Mouse (Mus musculus): ENCODE measurements around the gene Cmtm2b.
A peak's percentile ranks its signal among the peaks of the same experiment; 100 is the strongest.

Gene Cmtm2b

GRCm38 (mm10) chr8:104343957-104344356 lies 21.9 kb downstream of the Cmtm2b start:
- DNase-seq = peak; percentile 90 to 91

GRCm38 (mm10) chr8:104344622-104345021 lies 22.6 kb downstream of the Cmtm2b start:
- no peak for DNase-seq

GRCm38 (mm10) chr8:104346706-104347105 lies 24.7 kb downstream of the Cmtm2b start:
- DNase-seq = no peak

DNA sequence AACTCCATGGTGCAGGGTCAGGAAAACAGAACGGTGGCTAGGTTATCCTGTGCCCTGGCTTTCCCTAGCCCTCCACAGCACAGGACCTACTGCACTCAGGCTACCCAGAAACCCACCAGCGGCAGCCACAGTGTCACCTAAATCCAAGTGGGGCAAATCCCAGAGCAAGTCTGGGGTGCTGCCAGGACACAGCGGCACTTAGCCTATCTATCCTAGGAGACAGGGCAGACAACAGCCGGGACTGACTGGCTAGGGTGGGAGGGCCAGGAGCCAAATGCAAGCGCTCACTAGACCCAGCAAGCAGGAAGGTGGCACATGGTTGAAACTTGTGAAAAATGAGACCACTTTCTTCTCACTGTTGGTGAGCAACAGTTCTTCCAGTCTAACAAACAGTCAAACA lies 26.9 kb downstream of the Cmtm2b start:
- no peak for DNase-seq

GRCm38 (mm10) chr8:104350047-104350446 lies 28.0 kb downstream of the Cmtm2b start:
- peak in 1 of 2 experiments; percentile 16 for DNase-seq

GRCm38 (mm10) chr8:104353186-104353585 lies 31.2 kb downstream of the Cmtm2b start:
- DNase-seq = no peak

DNA sequence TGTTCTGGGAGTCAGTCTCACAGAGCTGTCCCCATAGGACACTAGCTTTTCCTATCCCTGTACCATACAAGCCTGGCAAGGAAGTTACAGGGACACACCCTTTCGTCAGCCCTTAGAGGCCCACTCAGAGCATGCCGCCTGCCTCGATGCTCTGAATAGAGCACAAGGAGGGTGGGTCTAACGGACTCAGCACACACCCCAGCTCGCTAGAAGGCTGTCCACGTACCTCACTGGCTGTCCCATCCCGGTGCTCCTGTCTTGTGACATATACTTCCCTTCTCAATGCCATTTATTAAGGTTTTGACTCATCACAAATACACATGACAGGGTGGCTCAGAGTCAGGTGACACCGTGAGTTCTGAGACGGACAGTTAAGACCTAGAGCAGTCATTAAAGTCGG lies 32.5 kb downstream of the Cmtm2b start:
- no peak for DNase-seq

GRCm38 (mm10) chr8:104358637-104359036 lies 36.6 kb downstream of the Cmtm2b start:
- DNase-seq = no peak

- DNase-seq = no peak
Measured at GRCm38 (mm10) chr8:104359778-104360456, 37.9 kb downstream of the Cmtm2b start.

- DNase-seq = peak; percentile 31 to 56
Measured at GRCm38 (mm10) chr8:104365695-104366094, 43.7 kb downstream of the Cmtm2b start.

- no peak for DNase-seq
Measured at GRCm38 (mm10) chr8:104367398-104367797, 45.4 kb downstream of the Cmtm2b start.

GRCm38 (mm10) chr8:104369591-104369990 lies 47.6 kb downstream of the Cmtm2b start:
- DNase-seq = no peak

- DNase-seq = peak; percentile 18 to 58
Measured at GRCm38 (mm10) chr8:104370071-104370470, 48.0 kb downstream of the Cmtm2b start.

- DNase-seq = no peak
Measured at GRCm38 (mm10) chr8:104371121-104371520, 49.1 kb downstream of the Cmtm2b start.

DNA sequence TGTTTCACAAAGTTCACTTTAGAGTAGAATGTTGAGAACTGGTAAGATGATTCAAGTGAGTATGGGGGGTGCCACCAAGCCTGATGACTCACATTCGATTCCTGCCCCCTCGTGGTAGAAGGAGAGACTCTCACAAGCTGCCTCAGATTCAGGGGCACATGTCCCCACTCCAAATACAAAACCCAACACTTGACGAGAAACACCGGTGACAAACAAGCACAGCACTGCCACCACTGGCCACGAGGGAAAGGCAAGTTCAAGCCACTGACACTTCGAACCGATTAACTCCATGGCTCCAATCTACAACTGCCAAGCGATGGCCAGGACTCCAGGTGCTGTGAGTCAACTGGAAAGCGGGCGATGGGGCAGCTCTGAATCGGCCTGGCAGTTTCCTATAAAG lies 51.7 kb downstream of the Cmtm2b start:
- DNase-seq = peak; percentile 22 to 51

DNA sequence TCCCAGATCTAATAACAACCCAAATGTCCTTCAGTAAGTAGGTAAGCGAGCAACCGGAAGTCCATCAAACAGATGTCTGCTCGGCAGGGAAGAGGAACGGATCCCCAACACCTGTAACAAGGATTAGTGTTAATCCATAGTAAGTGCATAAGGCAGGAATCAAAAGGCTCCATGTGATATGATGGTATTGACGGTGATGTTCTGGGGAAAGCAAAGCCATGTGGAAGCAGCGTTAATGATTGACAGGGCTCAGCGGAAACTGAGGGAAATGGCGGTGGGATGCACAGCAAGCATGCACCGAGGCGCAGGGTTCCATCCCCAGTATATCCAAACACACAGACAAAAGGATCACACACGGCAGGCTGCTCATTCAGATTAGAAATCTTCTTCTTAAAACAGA lies 52.2 kb downstream of the Cmtm2b start:
- DNase-seq = peak; percentile 39 to 65

DNA sequence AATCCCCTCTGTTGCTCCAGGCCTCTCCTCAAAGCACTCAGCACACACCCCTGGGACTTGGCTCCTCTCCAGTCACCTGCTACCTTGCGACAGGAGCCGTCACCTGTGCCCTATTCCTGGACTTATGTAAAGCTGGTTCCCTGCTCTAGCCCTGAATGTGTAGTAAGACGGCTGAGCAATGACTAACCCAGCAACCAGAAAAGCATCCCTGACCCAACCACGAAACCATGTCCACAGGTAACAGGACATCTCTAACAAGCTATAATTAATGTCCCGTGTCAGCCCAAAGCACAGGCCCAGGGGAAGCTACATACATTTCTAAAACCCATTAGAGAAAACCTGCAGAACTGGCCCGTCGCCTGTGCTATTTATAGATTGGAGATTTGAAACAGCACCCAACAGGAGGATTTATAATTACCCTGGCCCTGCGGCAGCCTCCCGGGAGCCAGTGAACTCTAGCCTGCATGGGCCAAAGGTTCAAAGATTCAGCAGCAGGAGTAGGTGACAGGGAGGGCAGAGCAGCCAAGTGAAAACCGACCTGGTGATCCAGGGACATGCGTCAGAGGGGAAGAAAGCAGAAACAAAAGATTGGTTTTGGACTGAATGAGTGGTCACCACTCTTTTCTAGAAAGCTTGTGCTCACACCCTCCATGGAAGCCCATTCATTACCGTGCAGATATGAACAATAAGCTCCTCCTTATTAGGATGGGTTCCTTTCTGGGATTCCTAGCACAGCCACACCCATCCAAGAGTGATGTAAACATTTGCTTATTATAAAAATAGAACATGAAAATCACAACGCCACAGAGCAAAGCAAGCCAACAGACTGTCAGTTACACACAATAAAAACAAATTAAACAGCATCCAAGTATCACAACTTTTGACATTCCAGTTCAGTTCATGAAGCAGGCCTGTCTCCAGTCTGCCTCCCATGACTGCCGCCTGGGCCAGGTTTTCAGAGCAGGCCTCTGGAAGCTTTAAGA lies 53.1 kb downstream of the Cmtm2b start:
- DNase-seq = peak; percentile 89 to 93

- no peak for DNase-seq
Measured at GRCm38 (mm10) chr8:104375959-104376358, 53.9 kb downstream of the Cmtm2b start.

- DNase-seq = no peak
Measured at GRCm38 (mm10) chr8:104376669-104377068, 54.6 kb downstream of the Cmtm2b start.

- no peak for DNase-seq
Measured at GRCm38 (mm10) chr8:104379301-104379836, 57.3 kb downstream of the Cmtm2b start.

DNA sequence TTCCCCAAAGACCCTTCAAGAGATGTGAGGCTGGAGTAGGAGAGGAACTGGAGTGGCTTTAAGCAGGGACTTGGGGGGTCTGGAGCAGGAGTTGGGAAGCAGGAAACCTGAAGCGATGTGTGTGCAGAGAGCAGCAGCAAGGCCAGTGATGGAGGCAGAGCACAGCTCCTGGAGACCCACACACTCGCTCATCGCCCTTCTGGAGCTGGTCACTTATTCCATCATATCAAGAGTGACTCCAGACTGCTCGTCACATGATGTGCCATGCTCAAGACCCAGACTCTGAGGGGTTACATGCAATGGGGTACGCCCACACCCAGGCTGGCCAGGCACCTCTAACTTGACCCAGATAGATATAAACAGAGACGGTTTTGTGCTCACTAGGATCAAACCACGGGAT lies 58.2 kb downstream of the Cmtm2b start:
- DNase-seq = no peak

Measured in kidney, postnatal 25 days (tissue).